Mouse (Mus musculus): ENCODE data around the gene Dnajc7. TPM values are rescaled to one million over a fixed set of nuclear protein-coding genes. Genes with fewer than 3 reads are reported as not detected.
"Not testable (repeated sequence)": the region's sequence is repeated elsewhere in the genome, so short reads cannot be mapped to it uniquely, and the experiment has no call there.

Gene Dnajc7
- total RNA-seq, 4 experiments from 2014 or later: 241 to 278 (median 260) TPM

DNA sequence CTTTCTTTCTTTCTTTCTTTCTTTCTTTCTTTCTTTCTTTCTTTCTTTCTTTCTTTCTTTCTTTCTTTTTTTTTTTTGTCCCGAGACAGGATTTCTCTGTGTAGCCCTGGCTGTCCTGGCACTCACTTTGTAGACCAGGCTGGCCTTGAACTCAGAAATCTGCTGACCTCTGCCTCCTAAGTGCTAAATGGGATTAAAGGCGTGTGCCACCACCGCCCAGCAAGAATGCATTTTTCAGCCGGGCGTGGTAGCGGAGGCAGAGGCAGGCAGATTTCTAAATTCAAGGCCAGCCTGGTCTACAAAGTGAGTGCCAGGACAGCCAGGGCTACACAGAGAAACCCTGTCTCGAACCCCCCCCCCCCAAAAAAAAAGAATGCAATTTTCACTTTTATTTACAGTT, 3.1 kb downstream of the Dnajc7 start:
- DNase-seq (ENCODE audit: low spot score in 2 of 2): not testable (repeated sequence)

DNA sequence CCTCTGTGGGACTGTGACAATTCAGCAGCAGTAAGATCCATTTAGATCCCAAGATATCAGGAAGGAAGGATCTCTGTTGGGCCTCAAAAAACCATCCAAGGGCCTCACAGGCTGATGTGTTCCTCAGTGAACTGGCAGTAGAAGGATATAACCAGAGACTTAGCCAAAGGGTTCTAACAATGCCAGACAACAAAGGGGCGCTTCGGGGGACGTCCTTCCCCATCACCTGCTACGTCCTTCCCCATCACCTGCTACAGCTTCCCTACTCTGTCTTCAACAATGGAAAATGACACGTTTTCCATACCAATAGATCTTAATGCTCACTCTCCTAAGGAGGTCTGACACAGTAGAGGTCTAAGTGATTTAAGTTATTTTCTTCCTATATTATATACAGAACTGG, 3.6 kb downstream of the Dnajc7 start:
- no peak for DNase-seq (ENCODE audit: low spot score in 2 of 2)

DNA sequence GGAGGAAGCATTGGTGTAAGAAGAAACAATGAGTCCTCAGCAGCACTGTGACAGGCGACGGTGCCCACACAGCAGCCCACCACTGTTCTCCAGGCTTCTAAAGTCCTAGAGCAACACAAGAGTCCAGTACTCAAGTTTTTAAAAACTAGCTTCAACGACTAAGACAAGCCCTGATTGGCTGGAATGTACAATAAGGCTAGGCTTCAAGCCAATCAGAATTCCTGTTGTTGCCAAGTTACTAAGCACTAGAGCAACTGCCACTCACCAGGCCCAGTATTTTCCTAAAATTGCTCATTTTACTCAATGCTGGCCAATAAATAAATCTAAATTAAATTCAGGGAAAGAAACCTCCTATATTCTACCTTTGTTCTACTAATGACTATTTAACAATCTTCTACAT, 6.7 kb downstream of the Dnajc7 start:
- no peak for DNase-seq (ENCODE audit: low spot score in 2 of 2)

GRCm38 (mm10) chr11:100611627-100612026, 8.3 kb downstream of the Dnajc7 start:
- DNase-seq (ENCODE audit: low spot score in 2 of 2): no peak

- DNase-seq (ENCODE audit: low spot score in 2 of 2): no peak
These were observed 9.8 kb downstream of the Dnajc7 start for GRCm38 (mm10) chr11:100609997-100610680.

DNA sequence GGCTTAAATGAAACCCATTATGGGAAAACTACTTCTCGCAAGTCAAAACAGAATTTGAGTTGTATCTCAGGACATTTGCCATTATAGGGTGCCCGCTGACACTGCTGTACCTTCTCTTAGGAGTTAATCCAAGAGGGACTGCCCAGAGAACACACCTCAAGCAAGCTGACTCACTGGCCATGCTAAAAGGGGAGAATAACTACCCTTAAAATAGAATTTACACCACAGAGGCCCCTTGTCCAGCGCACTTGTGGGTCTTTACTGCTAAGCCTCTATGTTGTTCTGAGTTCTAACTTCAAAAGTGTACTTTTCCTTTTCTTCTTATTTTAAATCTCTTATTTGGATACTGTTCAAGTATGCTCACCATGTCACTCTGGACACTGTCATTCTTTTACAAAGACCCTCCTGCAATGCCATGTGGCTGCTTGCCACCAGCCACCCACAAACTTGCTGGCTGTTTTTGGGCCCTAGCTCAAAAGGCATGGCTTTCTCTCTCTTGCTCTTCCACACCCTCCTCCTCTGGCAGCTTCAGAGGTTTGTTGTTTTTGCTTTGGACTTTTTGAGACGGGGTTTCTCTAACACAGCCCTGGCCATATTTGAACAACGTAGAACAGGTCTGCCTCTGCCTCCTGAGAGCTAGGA, 10.5 kb downstream of the Dnajc7 start:
- no peak for DNase-seq (ENCODE audit: low spot score in 2 of 2)

- no peak for DNase-seq (ENCODE audit: low spot score in 2 of 2)
These were observed 11.2 kb downstream of the Dnajc7 start for GRCm38 (mm10) chr11:100608796-100609195.

GRCm38 (mm10) chr11:100607121-100607520, 12.8 kb downstream of the Dnajc7 start:
- no peak for DNase-seq (ENCODE audit: low spot score in 2 of 2)

DNA sequence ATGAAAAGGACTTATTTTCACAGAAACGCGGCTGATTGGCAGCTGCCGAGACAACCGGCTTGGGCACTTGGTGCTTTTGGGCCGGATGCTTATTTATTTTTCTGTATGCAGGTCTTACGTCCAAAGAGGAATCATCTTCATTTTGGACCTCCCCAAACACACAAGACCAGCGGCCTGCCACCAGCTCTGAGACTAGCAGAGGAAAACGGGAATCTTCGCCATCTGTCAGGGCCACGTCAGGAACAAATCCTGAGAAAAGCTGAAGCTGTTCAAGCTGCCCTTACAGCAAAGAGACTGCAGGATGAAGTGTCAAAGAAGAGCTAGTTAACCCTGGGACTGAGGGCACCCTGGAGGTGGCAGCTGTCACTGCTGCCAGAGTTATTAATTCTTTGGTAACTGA, 14.5 kb downstream of the Dnajc7 start:
- no peak for DNase-seq (ENCODE audit: low spot score in 2 of 2)

DNA sequence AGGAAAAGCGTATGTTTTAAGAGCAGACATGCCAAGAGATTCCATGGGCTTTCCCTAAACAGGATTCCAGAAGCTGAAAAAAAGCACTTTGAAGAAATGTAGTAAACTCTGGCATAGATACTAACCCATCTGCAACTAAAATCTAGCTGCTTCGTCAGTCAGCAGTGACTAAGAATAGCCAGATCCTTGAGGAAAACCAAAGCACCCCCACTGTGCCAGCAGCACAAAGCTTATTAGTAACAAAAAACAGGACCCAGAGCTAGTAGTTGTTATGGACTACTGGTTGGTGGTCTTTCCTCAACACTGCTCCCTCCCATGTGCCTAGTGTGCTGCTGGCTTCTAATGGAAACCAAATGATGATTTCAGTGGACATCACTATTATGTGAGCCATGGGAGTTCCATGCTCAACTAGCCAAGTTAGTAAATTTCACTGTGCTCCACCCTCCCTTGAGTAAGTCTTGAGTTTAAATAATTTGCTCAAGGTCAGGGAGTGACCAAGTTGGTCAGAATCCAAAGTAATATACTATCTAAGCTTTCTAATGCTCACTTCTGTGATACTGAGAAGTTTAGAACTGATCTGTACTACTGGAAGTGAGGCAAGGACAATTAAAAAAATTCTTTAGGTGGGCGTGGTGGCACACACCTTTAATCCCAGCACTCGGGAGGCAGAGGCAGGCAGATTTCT, 15.5 kb downstream of the Dnajc7 start:
- no peak for DNase-seq (ENCODE audit: low spot score in 2 of 2)

GRCm38 (mm10) chr11:100603813-100604212, 16.2 kb downstream of the Dnajc7 start:
- no peak for DNase-seq (ENCODE audit: low spot score in 2 of 2)

DNA sequence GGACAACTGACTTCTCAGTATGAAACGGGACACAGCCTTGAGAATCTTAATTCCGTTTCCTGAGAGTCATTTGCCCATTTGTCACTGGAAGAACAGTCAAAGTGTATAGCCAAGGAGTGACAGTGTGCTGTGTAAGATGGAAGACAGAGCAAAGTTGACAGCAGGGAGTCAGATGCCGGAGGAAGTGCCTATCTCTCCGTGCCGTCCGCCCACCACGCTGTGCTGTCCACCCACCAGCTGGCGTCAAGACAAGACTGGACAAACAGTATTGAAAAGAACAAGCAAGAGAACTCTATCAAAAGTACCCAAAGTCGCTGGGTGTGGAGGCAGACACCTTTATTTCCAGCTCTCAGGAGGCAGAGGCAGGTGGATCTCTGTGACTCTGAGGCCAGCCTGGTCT, 16.8 kb downstream of the Dnajc7 start:
- no peak for DNase-seq (ENCODE audit: low spot score in 2 of 2)

- no peak for DNase-seq (ENCODE audit: low spot score in 2 of 2)
These were observed 18.6 kb downstream of the Dnajc7 start for GRCm38 (mm10) chr11:100601372-100601771.

GRCm38 (mm10) chr11:100598074-100598473, 21.9 kb downstream of the Dnajc7 start:
- DNase-seq (ENCODE audit: low spot score in 2 of 2): no peak

DNA sequence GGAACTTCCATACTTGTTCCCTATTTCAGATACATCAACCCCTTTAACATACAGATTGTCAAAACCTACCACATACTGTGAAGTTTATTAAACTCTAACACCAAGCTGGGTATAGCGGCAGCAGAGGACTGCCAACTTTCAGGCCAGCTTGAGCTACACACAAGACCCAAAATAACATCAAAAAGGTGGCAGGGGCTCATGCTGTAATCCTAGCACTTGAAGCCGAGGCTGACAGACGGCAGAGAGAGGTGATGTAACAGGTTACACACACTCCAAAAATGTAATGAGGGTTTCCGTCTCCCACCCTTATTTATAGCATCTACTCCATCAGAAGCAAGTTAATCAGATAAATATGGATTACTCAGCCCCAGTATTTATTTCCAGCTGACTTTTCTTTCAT, 24.4 kb downstream of the Dnajc7 start:
- no peak for DNase-seq (ENCODE audit: low spot score in 2 of 2)

- DNase-seq (ENCODE audit: low spot score in 2 of 2): no peak
These were observed 25.4 kb downstream of the Dnajc7 start for GRCm38 (mm10) chr11:100594608-100595007.

DNA sequence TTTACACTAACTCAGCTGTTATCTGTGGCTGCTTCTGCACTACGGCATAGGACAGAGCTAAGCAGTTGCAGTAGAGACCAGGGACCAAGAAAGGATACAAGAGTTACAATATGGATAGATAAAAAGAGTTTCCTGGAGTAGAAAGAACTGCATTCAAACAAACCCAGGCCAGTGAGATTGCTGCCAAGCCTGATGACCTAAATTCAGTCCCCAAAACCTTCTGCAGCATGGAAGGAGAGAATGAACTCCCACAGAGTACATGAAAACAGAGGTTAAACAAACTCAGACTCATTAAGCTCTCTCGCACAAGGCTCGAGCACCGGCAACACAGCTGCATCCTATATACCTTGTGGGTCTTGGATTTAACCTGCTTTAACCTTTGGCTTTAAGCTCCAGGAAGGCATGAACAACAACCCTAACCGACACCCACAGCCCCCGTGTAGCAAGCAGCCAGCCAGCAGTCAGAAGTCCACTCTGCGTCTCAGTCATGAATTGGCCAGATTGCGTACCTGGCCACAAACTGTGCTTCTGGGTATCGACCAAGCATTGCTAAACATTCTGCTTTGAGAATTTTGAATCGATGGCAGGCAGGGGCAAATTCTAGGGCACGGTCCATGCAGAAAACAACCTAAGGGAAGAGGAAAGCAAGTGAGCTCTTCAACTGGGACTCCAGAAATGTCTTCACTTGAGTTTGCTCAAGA, 27.5 kb downstream of the Dnajc7 start:
- DNase-seq (ENCODE audit: low spot score in 2 of 2): no peak

- DNase-seq (ENCODE audit: low spot score in 2 of 2): no peak
These were observed 31.5 kb downstream of the Dnajc7 start for GRCm38 (mm10) chr11:100588462-100588861.

DNA sequence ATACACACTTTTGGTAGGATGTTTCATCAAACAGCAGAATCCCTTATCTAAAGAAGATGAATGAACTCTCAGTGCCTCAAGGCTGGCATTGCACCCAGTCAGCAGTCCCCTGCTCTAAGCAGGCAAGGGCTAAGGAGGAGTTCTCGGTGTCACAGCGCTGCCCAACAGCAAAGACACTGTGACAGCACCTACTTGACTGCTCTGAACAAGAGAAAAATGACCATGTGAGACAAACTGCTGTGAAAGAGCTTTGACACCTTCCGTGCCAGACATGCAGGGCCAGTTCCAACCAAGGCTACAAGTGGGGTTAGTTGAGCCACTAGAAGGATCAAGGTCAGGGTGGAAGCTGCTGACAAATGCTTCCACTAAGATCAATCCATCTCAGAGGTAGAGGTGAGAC, 34.8 kb downstream of the Dnajc7 start:
- no peak for DNase-seq (ENCODE audit: low spot score in 2 of 2)

DNA sequence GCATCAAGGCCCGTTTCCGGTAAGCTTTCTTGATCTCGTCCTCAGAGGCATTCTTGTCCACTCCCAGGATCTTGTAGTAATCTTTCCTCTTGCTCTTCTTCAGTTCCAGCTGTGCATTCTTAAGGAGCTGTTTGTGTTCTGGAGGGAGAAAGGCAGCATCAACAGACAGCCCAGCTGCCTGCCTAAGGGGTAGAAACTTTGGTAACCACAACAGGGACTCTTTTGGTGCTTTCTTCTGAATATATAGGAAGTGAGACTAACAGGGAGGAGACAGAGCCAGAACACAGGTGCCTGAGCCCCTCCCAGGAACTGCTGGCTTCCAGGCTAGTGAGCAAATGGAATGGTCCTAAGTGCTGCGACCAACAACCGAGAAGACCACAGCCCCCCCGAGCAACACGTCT, 35.4 kb downstream of the Dnajc7 start:
- DNase-seq (ENCODE audit: low spot score in 2 of 2): no peak

DNA sequence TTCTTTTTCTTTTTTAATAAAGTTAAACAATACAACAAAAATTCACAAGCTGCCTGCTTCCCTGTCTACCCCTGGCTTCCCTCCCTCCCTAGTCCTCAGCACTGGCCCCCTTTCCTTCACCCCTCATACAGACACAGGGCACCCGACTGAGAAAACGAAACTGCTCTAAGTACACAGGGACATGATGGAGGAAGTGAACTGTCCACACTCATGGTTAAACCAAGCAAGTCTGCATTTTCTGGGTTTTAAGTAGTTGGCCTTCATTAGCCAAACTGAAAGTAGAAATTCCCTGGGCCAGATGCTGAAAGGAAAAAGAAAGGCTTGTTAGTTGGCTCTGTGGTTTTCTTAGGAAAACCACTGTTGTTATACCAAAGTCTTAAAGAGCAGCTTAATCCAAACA, 37.1 kb downstream of the Dnajc7 start:
- DNase-seq (ENCODE audit: low spot score in 2 of 2): no peak

DNA sequence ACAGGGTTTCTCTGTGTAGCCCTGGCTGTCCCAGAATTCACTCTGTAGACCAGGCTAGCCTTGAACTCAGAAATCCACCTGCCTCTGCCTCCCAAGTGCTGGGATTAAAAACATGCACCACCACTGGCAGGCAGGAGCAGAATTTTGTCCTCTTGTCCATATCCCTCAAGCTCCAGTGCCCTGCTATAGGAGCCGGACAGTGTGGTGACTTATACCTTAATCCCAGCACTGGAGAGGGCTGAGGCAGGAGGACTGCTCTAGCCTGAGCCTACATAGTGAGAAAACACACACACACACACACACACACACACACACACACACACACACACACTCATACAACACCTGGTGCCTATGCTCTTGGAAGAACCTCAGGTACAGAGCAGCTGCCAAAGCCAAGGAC, 37.6 kb downstream of the Dnajc7 start:
- DNase-seq (ENCODE audit: low spot score in 2 of 2): not testable (repeated sequence)
